Mouse (Mus musculus) myocyte (in vitro differentiated cells): ENCODE data around the gene Fam205c.

Experiments
- CEBPB ChIP-seq: IDR thresholded peaks from 2 replicates; pipeline ENCODE4 v1.6.1; 2011; ENCODE audit warnings: mild to moderate bottlenecking, moderate library complexity; ENCODE audit not compliant: poor library complexity, insufficient read depth, severe bottlenecking
- E2F4 ChIP-seq: IDR thresholded peaks from one replicate; pipeline ENCODE4 v1.6.1; 2011; ENCODE audit warnings: mild to moderate bottlenecking, control low read depth, moderate library complexity; ENCODE audit not compliant: insufficient read depth
- MAX ChIP-seq: IDR thresholded peaks from one replicate; pipeline ENCODE4 v1.6.1; 2011; ENCODE audit warnings: low read depth, mild to moderate bottlenecking, control low read depth
- MYOD1 ChIP-seq, 3 experiments: IDR thresholded peaks; one replicate each; pipeline ENCODE4 v1.6.1; 2011; ENCODE audit warnings: control low read depth in 2 of 3, low read depth in 2 of 3, mild to moderate bottlenecking in 2 of 3, moderate library complexity in 1 of 3; ENCODE audit not compliant: insufficient read length in 2 of 3, control insufficient read depth in 1 of 3
- MYOG ChIP-seq, 3 experiments: IDR thresholded peaks; one replicate each; pipeline ENCODE4 v1.6.1; 2011; ENCODE audit warnings: control low read depth in 2 of 3, low read depth in 2 of 3, mild to moderate bottlenecking in 2 of 3; ENCODE audit not compliant: insufficient read length in 2 of 3, control insufficient read depth in 1 of 3, insufficient read depth in 1 of 3
- POLR2A ChIP-seq: IDR thresholded peaks from one replicate; pipeline ENCODE4 v1.6.1; 2011; ENCODE audit warnings: low read depth, mild to moderate bottlenecking, control low read depth, moderate library complexity; ENCODE audit not compliant: insufficient read length
- POLR2AphosphoS2 ChIP-seq: IDR thresholded peaks from one replicate; pipeline ENCODE4 v1.6.1; 2011; ENCODE audit warnings: low read depth, control low read depth; ENCODE audit not compliant: insufficient read length
- TCF12 ChIP-seq: IDR thresholded peaks from one replicate; pipeline ENCODE4 v1.6.1; 2011; ENCODE audit warnings: mild to moderate bottlenecking, control low read depth; ENCODE audit not compliant: poor library complexity, insufficient read depth, severe bottlenecking
- USF1 ChIP-seq: IDR thresholded peaks from one replicate; pipeline ENCODE4 v1.6.1; 2011; ENCODE audit warnings: low read depth, mild to moderate bottlenecking, control low read depth, moderate library complexity

GRCm38 (mm10) chr4:42915311-42915710 lies 41.3 kb upstream of the Fam205c start:
- no peak for TF ChIP-seq POLR2AphosphoS2
- TF ChIP-seq POLR2A: no peak
- no peak for TF ChIP-seq MYOD1 (IDR thresholded peaks at IDR 0.05; ENCODE audit: control insufficient read depth in 1 of 3, insufficient read length in 2 of 3, low read depth in 2 of 3)
- no peak for TF ChIP-seq TCF12
- TF ChIP-seq E2F4: no peak
- TF ChIP-seq USF1: no peak
- TF ChIP-seq MYOG (IDR thresholded peaks at IDR 0.05; ENCODE audit: control insufficient read depth in 1 of 3, insufficient read depth in 1 of 3, insufficient read length in 2 of 3, low read depth in 2 of 3): no peak
- TF ChIP-seq MAX: no peak
- no peak for TF ChIP-seq CEBPB
